Comparison of ENCODE assay signal across 10 mouse cellular contexts in genomic region chr9:70998719-70999118, GRCm38 (mm10). TPM values are rescaled to one million over a fixed set of nuclear protein-coding genes. Genes with fewer than 3 reads are reported as not detected.
DNase-seq lines count a peak whose midpoint lies in the region; ATAC-seq and TF ChIP-seq lines count a peak whose summit lies in the region.
"Had no signal": no experiment of that assay in that cellular context is flagged by ENCODE, and none has a peak within 500 bp of the region (broad histone marks: within the 10 kb centered on the region; RNA-seq: fewer than 3 reads in every experiment).

No protein-coding gene starts in this region.

- DNase-seq in lung, postnatal 0 days (ENCODE audit: low spot score), result peak; percentile 6
- no peak for DNase-seq in lung, adult 18-20 months
- peak; percentile 78 for DNase-seq in left cerebral cortex, adult 11 months (ENCODE audit: low spot score)
- DNase-seq in right cerebral cortex, postnatal 4 days, result peak; percentile 57
- no peak for DNase-seq in limb, embryonic 10.5 days (ENCODE audit: low spot score)
- DNase-seq in urinary bladder, postnatal 14 days (ENCODE audit: low spot score), result no peak
- no peak for DNase-seq in heart, adult 8-10 months (ENCODE audit: low spot score)
- DNase-seq: kidney, adult 2 months had no signal

- no peaks in the 10 kb centered on the region for H3K36me3 ChIP-seq in lung, postnatal 0 days (ENCODE audit: insufficient read depth, low read length)
- no peaks in the 10 kb centered on the region for H3K36me3 ChIP-seq in limb, embryonic 10.5 days

- TF ChIP-seq EP300 in lung, postnatal 0 days (IDR thresholded peaks at IDR 0.05), result no peak

- H3K9ac ChIP-seq in lung, postnatal 0 days (replicated peaks; ENCODE audit: low read depth), result no peak overlapping the region

- H3K27me3 ChIP-seq in lung, postnatal 0 days (replicated peaks; ENCODE audit: insufficient read depth, low read length), result no peaks in the 10 kb centered on the region
- H3K27me3 ChIP-seq in limb, embryonic 10.5 days (ENCODE audit: low read depth, poor library complexity, severe bottlenecking), result no peaks in the 10 kb centered on the region

- H3K4me2 ChIP-seq in lung, postnatal 0 days (replicated peaks; ENCODE audit: low read depth, low read length), result no peak overlapping the region

- no peak; the same call in 1 of the 2 replicates for ATAC-seq in lung, postnatal 0 days

- no peak for TF ChIP-seq POLR2A in cortical plate, adult 2 months (IDR thresholded peaks at IDR 0.05; ENCODE audit: extremely low read depth, insufficient read depth, low read length)

- no peak for TF ChIP-seq CTCF in lung, postnatal 0 days (IDR thresholded peaks at IDR 0.05)
- no peak for TF ChIP-seq CTCF in cortical plate, adult 2 months (IDR thresholded peaks at IDR 0.05; ENCODE audit: extremely low read depth, insufficient read depth, low read length)

- no peaks in the 10 kb centered on the region for H3K9me3 ChIP-seq in lung, postnatal 0 days (ENCODE audit: low read length)
- H3K9me3 ChIP-seq in limb, embryonic 10.5 days (replicated peaks), result no peaks in the 10 kb centered on the region

- H3K4me1 ChIP-seq in lung, postnatal 0 days (ENCODE audit: insufficient read depth, low read depth, low read length), result no peaks in the 10 kb centered on the region
- H3K4me1 ChIP-seq in cortical plate, adult 2 months (ENCODE audit: control insufficient read depth, insufficient read depth, low read length), result peaks cover 5% of the 10 kb centered on the region
- H3K4me1 ChIP-seq in limb, embryonic 10.5 days, result no peaks in the 10 kb centered on the region

- WGBS in lung, postnatal 0 days, result 71% methylated on average over 6 of the region's 6 CpGs
- 74% methylated on average over 6 of the region's 6 CpGs for WGBS in limb, embryonic 10.5 days

- no peak overlapping the region for H3K27ac ChIP-seq in lung, postnatal 0 days (ENCODE audit: low read length)
- 0 out of 2 replicates have a peak overlapping the region, but pooled peaks have one; percentile 11 for H3K27ac ChIP-seq in cortical plate, adult 2 months (ENCODE audit: insufficient read depth, low read length)
- H3K27ac ChIP-seq in limb, embryonic 10.5 days, result no peak overlapping the region

- H3K4me3 ChIP-seq in lung, postnatal 0 days (ENCODE audit: low read depth, low read length), result no peak overlapping the region
- H3K4me3 ChIP-seq in cortical plate, adult 2 months (ENCODE audit: insufficient read depth, low read length), result no peak overlapping the region
- no peak overlapping the region for H3K4me3 ChIP-seq in limb, embryonic 10.5 days

RNA-seq across cellular contexts. Expression of gene Lipc, which starts 46.7 kb away (rescaled TPM):
- polyA plus RNA-seq in lung, postnatal 0 days (2015; fragmentation: Nextera tagmentation; extraction: Ambion mirVana), result 0.21 and 0.31 TPM in 2 replicates
- polyA plus RNA-seq in cortical plate, adult 2 months (2012; rRNA removed), result 0.19 and 0.32 TPM in 2 replicates
- polyA plus RNA-seq in limb, embryonic 10.5 days (2016; fragmentation: Nextera tagmentation; extraction: Ambion mirVana), result not detected in 2 replicates
- total RNA-seq in heart, adult 8-10 months (2022), result under 1 TPM in 1 of 4 experiments, not detected in 3; 0.26 TPM
- total RNA-seq: MEL had no signal

Comparison
In these comparisons a context has a peak if more than half of its experiments do, and no peak if none do; other contexts are left out.
1. DNase-seq: peak in lung, postnatal 0 days (single experiment), left cerebral cortex, adult 11 months (single experiment) and right cerebral cortex, postnatal 4 days (single experiment); none in lung, adult 18-20 months (0 of 2), limb, embryonic 10.5 days (single experiment), urinary bladder, postnatal 14 days (single experiment) and heart, adult 8-10 months (single experiment).